Mouse (Mus musculus) megakaryocyte, embryonic 14.5 days (primary cell): ENCODE data around the gene Kcnmb2. TPM values are rescaled to one million over a fixed set of nuclear protein-coding genes. Genes with fewer than 3 reads are reported as not detected.

Experiments
- H3K27me3 ChIP-seq: replicated peaks from 2 replicates; pipeline ENCODE3; 2012; ENCODE audit warnings: inconsistent platforms
- H3K36me3 ChIP-seq: replicated peaks from 2 replicates; pipeline ENCODE3; 2012; ENCODE audit warnings: low read length, inconsistent platforms, mixed read lengths
- H3K4me1 ChIP-seq: 2 replicates; pipeline ENCODE4 v1.6.1; 2012; ENCODE audit warnings: inconsistent platforms
- H3K4me3 ChIP-seq: replicated peaks from 2 replicates; pipeline ENCODE3; 2012; ENCODE audit warnings: moderate library complexity, mild to moderate bottlenecking, inconsistent platforms
- H3K9me3 ChIP-seq: 2 replicates; pipeline ENCODE4 v1.6.1; 2012; ENCODE audit warnings: inconsistent platforms
- FLI1 ChIP-seq: IDR thresholded peaks from 2 replicates; pipeline ENCODE4 v1.6.1; 2012; ENCODE audit warnings: low read length, inconsistent platforms, mixed read lengths
- GATA1 ChIP-seq: IDR thresholded peaks from 3 replicates; pipeline ENCODE4 v1.6.1; 2012; ENCODE audit warnings: mixed read lengths, low read length, inconsistent platforms, borderline replicate concordance
- polyA plus RNA-seq: library from polyadenylated mRNA; stranded (reverse); fragments of >175 nt; gene quantifications from 2 replicates; pipeline ENCODE4 v1.2.3, GENCODE M21; 2012; ENCODE audit warnings: low replicate concordance; ENCODE audit not compliant: insufficient read depth

The Kcnmb2 gene
- polyA plus RNA-seq, 1 experiment: not detected

DNA sequence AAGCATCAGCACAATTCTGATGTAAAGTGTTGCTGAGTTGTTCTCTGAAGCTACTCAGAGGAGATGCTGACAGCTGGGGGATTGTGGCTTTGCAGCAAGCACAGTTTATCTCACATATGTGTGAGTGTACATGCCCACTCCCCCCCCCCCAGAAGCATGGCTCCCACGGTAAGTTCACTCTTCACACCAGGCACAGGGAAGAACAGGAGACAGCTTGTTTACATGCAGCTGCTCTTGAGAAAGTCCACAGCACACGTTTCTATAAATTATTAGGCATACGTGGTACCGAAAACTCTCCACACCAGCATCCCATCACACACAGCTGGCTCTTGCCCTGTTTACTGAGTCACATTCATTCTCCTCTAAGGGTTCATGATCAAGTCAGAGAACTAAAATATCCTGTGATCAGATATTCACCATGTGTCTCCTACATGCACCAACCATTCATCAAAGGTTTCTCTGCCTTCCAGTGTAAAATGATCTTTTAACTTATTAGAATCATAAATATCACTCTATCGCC, 89.3 kb downstream of the Kcnmb2 start:
- peaks cover 16% of the 10 kb centered on the region for H3K9me3 ChIP-seq
- H3K36me3 ChIP-seq: no peaks in the 10 kb centered on the region
- no peaks in the 10 kb centered on the region for H3K4me1 ChIP-seq
- no peaks in the 10 kb centered on the region for H3K27me3 ChIP-seq
- TF ChIP-seq GATA1 (no peak), FLI1 (no peak)
- no peak overlapping the region for H3K4me3 ChIP-seq

DNA sequence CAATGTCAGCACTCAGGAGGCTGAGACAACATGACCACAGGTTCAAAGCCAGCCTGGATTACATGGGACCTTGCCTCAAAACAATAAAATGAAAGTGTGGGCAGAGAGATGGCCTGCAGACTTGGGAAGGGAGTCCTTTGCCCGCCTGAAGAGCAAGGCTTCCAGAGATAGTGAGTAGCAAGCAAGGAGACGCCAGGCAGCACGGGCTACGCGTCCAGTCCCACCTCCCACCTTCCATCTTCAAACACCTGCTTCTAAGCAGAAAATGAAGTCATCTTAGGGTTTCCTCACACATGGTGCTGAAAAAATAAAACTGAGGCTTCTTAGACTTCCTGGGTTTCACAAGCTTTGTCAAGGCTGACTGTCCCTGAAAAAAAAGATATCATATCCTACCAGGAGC, 109.3 kb downstream of the Kcnmb2 start:
- TF ChIP-seq FLI1 (no peak), GATA1 (no peak)
- H3K4me3 ChIP-seq: no peak overlapping the region
- no peaks in the 10 kb centered on the region for H3K36me3 ChIP-seq
- H3K4me1 ChIP-seq: no peaks in the 10 kb centered on the region
- no peaks in the 10 kb centered on the region for H3K27me3 ChIP-seq
- 0 out of 2 replicates have a peak, but pooled peaks cover 4% of the 10 kb centered on the region for H3K9me3 ChIP-seq

GRCm38 (mm10) chr3:32012205-32012931, 110.1 kb downstream of the Kcnmb2 start:
- Histone ChIP-seq H3K27me3 (no peaks in the 10 kb centered on the region), H3K9me3 (0 out of 2 replicates have a peak, but pooled peaks cover 4% of the 10 kb centered on the region), H3K4me3 (no peak overlapping the region), H3K4me1 (no peaks in the 10 kb centered on the region), H3K36me3 (no peaks in the 10 kb centered on the region)
- TF ChIP-seq FLI1: no peak

DNA sequence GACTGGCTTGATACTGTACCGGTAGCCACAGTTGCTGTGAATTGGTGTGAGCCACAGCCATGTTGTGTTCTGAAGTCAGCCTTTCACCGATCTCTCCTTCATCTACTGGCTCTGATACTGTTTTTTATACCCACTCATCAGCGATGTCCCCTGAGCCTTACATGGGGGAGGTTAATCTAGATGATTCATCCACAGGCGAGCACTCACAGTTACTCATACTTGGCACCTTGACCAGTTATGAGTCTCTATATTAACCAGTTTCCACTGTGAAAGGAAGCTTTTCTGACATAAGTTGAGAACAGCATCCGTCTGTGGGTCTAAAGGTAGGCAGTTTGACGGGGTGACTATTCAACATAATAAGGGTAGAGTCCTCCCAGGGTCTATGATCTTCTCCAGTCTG, 118.7 kb downstream of the Kcnmb2 start:
- H3K9me3 ChIP-seq: 0 out of 2 replicates have a peak, but pooled peaks cover 3% of the 10 kb centered on the region
- TF ChIP-seq GATA1: no peak
- TF ChIP-seq FLI1: no peak
- H3K27me3 ChIP-seq: no peaks in the 10 kb centered on the region
- H3K4me3 ChIP-seq: no peak overlapping the region
- H3K36me3 ChIP-seq: no peaks in the 10 kb centered on the region
- no peaks in the 10 kb centered on the region for H3K4me1 ChIP-seq

- H3K9me3 ChIP-seq: peaks cover 30% of the 10 kb centered on the region
- no peaks in the 10 kb centered on the region for H3K27me3 ChIP-seq
- TF ChIP-seq FLI1 (no peak), GATA1 (no peak)
- no peaks in the 10 kb centered on the region for H3K4me1 ChIP-seq
- peak overlapping the region; percentile 69 for H3K4me3 ChIP-seq
- H3K36me3 ChIP-seq: no peaks in the 10 kb centered on the region
These were observed 127.2 kb downstream of the Kcnmb2 start for GRCm38 (mm10) chr3:32029375-32030050.

- TF ChIP-seq FLI1 (no peak), GATA1 (no peak)
- H3K27me3 ChIP-seq: no peaks in the 10 kb centered on the region
- H3K4me1 ChIP-seq: no peaks in the 10 kb centered on the region
These were observed 130.1 kb downstream of the Kcnmb2 start for GRCm38 (mm10) chr3:32032381-32032780.

DNA sequence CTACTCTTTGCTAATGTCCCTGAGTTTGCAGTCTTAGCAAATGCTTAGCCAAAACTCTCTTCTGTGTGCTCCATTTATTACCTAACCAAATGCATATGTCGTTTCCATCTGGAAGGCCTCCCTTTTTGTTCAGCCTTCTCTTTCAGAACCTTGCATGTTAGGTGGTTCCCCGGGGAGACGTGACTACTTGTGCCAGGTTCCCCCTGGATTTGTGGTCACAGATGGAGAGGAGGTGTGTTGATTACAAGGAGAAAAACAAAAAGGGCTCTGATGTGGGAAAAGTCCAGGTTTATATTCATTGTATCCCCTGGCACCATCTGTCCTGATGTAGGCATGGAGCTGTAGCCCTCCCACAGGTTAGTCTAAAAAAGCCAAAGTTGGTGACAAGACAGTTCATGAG, 141.5 kb downstream of the Kcnmb2 start:
- no peak for TF ChIP-seq FLI1
- TF ChIP-seq GATA1: no peak

More at GRCm38 (mm10) chr3:32032381-32032780, 130.1 kb downstream of the Kcnmb2 start:
- Histone ChIP-seq H3K36me3 (no peaks in the 10 kb centered on the region), H3K9me3 (peaks cover 38% of the 10 kb centered on the region), H3K4me3 (no peak overlapping the region)

DNA sequence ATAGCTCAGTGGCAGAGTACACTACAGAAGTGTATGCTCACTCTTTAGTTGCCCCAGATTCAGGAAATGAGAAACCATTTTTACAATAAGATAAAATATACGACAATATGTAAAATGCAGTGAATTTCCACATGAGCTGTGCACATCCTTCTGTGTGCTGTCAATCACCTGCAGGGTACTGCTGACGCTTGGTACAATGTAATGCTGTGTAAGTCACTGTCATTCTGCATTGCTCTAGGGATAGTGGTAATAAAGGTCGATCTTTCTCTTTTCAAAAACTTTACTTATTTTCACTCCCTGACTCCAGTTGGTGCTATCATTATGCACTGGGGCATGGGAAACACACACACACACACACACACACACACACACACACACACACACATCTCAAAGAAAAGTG, 146.5 kb downstream of the Kcnmb2 start:
- no peaks in the 10 kb centered on the region for H3K27me3 ChIP-seq
- H3K9me3 ChIP-seq: peaks cover 3% of the 10 kb centered on the region; the same call in 1 of the 2 replicates
- H3K4me1 ChIP-seq: no peaks in the 10 kb centered on the region
- TF ChIP-seq GATA1 (no peak), FLI1 (no peak)
- H3K4me3 ChIP-seq: no peak overlapping the region
- no peaks in the 10 kb centered on the region for H3K36me3 ChIP-seq

More for the DNA sequence above, 141.5 kb downstream of the Kcnmb2 start:
- Histone ChIP-seq H3K27me3 (no peaks in the 10 kb centered on the region), H3K4me1 (no peaks in the 10 kb centered on the region), H3K4me3 (no peak overlapping the region), H3K9me3 (peaks cover 17% of the 10 kb centered on the region), H3K36me3 (no peaks in the 10 kb centered on the region)

GRCm38 (mm10) chr3:32052596-32052995, 150.3 kb downstream of the Kcnmb2 start:
- no peaks in the 10 kb centered on the region for H3K27me3 ChIP-seq
- peaks cover 10% of the 10 kb centered on the region for H3K9me3 ChIP-seq
- H3K36me3 ChIP-seq: no peaks in the 10 kb centered on the region
- no peak for TF ChIP-seq GATA1
- no peak for TF ChIP-seq FLI1
- H3K4me1 ChIP-seq: no peaks in the 10 kb centered on the region
- no peak overlapping the region for H3K4me3 ChIP-seq
